Mouse (Mus musculus) heart, embryonic 15.5 days (tissue): ENCODE results near the gene Stxbp5. TPM values are rescaled to one million over a fixed set of nuclear protein-coding genes. Genes with fewer than 3 reads are reported as not detected.
"Not testable (repeated sequence)": the region's sequence is repeated elsewhere in the genome, so short reads cannot be mapped to it uniquely, and the experiment has no call there.

Source experiments
- ATAC-seq: fragments of 200-750 bp; cut with Nextera tagmentation; replicated peaks from 2 replicates; pipeline ENCODE4 v1.8.0; 2017; ENCODE audit warnings: low read depth, moderate TSS enrichment; ENCODE audit not compliant: insufficient number of reproducible peaks, insufficient read depth, low FRiP score
- H3K27ac ChIP-seq: fragments of 300-500 bp; sonication (generic); 2 replicates; pipeline ENCODE4 v1.5.1; 2015; ENCODE audit warnings: mild to moderate bottlenecking, inconsistent platforms
- H3K27me3 ChIP-seq: fragments of 300-500 bp; sonication (generic); 2 replicates; pipeline ENCODE4 v1.6.1; 2015; ENCODE audit warnings: inconsistent platforms
- H3K36me3 ChIP-seq: fragments of 300-500 bp; sonication (generic); 2 replicates; pipeline ENCODE4 v1.6.1; 2015; ENCODE audit warnings: mild to moderate bottlenecking, inconsistent platforms
- H3K4me1 ChIP-seq: fragments of 300-500 bp; sonication (generic); replicated peaks from 2 replicates; pipeline ENCODE4 v1.6.1; 2015; ENCODE audit warnings: inconsistent platforms
- H3K4me2 ChIP-seq: fragments of 300-500 bp; sonication (generic); 2 replicates; pipeline ENCODE4 v1.6.1; 2015; ENCODE audit warnings: inconsistent platforms, mild to moderate bottlenecking, moderate library complexity
- H3K4me3 ChIP-seq: fragments of 300-500 bp; sonication (generic); 2 replicates; pipeline ENCODE4 v1.5.1; 2015; ENCODE audit warnings: mild to moderate bottlenecking, inconsistent platforms
- H3K9ac ChIP-seq: fragments of 300-500 bp; sonication (generic); 2 replicates; pipeline ENCODE4 v1.6.1; 2015; ENCODE audit warnings: mild to moderate bottlenecking, inconsistent platforms
- H3K9me3 ChIP-seq: fragments of 300-500 bp; sonication (generic); replicated peaks from 2 replicates; pipeline ENCODE4 v1.6.1; 2016; ENCODE audit warnings: inconsistent platforms
- WGBS: fragments of 180-500 bp; shearing (Covaris S2); methylation state at CpG from one replicate; pipeline ENCODE4 v1.1.7; 2015; ENCODE audit warnings: mixed read lengths; 5-methylcytosine and 5-hydroxymethylcytosine counted together
- polyA plus RNA-seq: library from polyadenylated mRNA; unstranded; fragments of >200 nt; fragmentation: Nextera tagmentation; extraction: Ambion mirVana; gene quantifications from 2 replicates; pipeline ENCODE4 v1.2.1, GENCODE M21; 2015

Gene Stxbp5
- polyA plus RNA-seq, 1 experiment from 2014 or later: 2.7 TPM

DNA sequence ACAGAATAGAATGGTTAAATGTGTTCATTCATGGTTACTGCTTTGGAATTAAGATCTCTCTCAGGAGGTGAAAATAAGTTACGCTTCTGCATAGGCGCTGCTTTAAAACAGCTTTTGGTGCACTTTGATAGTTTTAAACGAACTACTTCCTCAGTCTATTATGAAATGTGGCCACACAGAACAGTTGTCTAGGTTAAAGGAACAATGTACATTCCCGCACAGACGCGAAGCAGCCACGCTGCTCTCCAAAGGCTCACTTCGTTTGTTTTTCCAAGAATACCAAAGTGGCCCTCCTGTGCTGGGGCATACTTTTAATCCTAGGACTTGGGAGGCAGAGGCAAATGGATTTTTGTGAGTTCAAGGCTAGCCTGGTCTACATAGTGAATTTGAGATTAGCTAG lies 11.2 kb downstream of the Stxbp5 start:
- no peak for ATAC-seq
- 73% methylated on average over 8 of the region's 8 CpGs for WGBS
- Histone ChIP-seq H3K4me2 (no peak overlapping the region), H3K4me3 (no peak overlapping the region), H3K36me3 (peaks cover 6% of the 10 kb centered on the region; the same call in 1 of the 2 replicates), H3K4me1 (peaks cover 8% of the 10 kb centered on the region), H3K9ac (no peak overlapping the region), H3K27ac (no peak overlapping the region), H3K9me3 (no peaks in the 10 kb centered on the region), H3K27me3 (no peaks in the 10 kb centered on the region)

DNA sequence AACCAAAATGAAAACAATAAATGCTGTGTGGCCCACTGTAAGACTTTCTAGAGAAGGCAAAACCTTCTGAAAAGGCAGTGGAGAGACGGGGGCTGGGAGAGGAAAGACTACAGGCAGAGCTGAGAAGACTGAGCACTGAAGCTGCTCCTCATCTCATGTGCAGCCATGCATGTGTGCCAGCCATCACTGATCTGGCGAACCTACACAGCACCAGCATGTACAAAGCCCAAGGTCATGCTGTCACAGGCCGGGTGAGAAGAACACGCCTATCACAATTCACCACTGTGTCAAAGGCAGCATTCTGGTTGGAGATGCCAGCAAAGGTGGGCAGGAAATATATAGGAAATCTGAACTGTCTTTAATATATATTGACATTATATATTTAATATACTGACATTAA lies 12.2 kb downstream of the Stxbp5 start:
- Histone ChIP-seq H3K36me3 (peaks cover 6% of the 10 kb centered on the region; the same call in 1 of the 2 replicates), H3K4me1 (peaks cover 8% of the 10 kb centered on the region), H3K27ac (no peak overlapping the region), H3K4me2 (no peak overlapping the region), H3K4me3 (no peak overlapping the region), H3K9ac (no peak overlapping the region), H3K9me3 (no peaks in the 10 kb centered on the region), H3K27me3 (no peaks in the 10 kb centered on the region)
- ATAC-seq: no peak
- WGBS: 66% methylated on average over 4 of the region's 4 CpGs

DNA sequence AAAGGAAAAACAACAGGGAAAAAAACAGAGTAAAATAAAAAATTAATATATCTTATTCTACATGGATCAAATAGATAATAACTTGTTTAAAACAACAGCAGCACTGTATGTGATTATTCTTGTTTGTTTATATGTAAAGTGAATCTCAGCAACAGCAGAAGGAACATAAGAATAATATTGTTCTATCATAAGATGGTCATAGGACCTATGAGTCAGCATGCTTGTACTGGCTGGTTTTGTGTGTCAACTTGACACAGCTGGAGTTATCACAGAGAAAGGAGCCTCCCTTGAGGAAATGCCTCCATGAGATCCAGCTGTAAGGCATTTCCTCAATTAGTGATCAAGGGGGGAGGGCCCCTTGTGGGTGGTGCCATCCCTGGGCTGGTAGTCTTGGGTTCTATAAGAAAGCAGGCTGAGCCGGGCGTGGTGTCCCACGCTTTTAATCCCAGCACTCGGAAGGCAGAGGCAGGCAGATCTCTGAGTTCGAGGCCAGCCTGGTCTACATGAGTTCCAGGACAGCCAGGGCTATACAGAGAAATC lies 19.0 kb downstream of the Stxbp5 start:
- not testable (repeated sequence) for H3K9me3 ChIP-seq, H3K27me3 ChIP-seq, H3K4me2 ChIP-seq, ATAC-seq, H3K4me1 ChIP-seq, H3K36me3 ChIP-seq, H3K4me3 ChIP-seq, H3K27ac ChIP-seq, H3K9ac ChIP-seq
- 91% methylated on average over 5 of the region's 5 CpGs for WGBS

DNA sequence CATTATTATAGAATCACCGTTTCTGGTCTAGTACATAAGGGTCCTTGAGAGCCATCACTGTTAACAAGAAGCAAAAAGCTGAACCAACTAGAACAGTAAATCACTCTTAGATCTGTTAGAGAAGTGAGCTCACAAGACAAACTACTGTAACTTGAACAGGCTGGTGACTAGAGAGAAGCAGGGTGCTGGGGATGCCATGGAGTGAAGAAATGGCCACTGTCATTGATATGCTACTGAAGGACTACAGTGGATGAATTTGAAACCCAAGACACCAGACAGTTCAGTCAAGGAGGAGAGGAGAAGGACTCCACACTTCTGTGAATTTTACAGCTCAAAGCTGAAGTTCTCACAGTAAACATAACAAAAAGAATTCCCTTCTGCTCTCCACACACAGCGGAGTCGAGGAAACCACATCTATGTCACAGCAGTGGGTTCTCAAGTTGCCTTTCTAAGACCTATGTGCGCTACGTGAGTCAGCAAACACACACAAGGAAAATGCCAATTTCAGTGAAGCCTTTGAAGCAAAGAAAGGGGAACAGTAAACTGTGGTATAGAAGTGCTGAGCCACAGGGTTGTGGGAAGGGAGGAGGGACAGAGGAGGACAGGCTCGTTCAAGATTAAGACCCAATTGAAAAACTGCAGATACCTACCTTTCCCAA lies 20.7 kb downstream of the Stxbp5 start:
- Histone ChIP-seq H3K27ac (no peak overlapping the region), H3K36me3 (no peaks in the 10 kb centered on the region), H3K9me3 (no peaks in the 10 kb centered on the region), H3K27me3 (no peaks in the 10 kb centered on the region), H3K9ac (no peak overlapping the region), H3K4me3 (no peak overlapping the region), H3K4me2 (no peak overlapping the region), H3K4me1 (0 out of 2 replicates have a peak, but pooled peaks cover 2% of the 10 kb centered on the region)
- 75% methylated on average over 6 of the region's 6 CpGs for WGBS
- no peak for ATAC-seq

DNA sequence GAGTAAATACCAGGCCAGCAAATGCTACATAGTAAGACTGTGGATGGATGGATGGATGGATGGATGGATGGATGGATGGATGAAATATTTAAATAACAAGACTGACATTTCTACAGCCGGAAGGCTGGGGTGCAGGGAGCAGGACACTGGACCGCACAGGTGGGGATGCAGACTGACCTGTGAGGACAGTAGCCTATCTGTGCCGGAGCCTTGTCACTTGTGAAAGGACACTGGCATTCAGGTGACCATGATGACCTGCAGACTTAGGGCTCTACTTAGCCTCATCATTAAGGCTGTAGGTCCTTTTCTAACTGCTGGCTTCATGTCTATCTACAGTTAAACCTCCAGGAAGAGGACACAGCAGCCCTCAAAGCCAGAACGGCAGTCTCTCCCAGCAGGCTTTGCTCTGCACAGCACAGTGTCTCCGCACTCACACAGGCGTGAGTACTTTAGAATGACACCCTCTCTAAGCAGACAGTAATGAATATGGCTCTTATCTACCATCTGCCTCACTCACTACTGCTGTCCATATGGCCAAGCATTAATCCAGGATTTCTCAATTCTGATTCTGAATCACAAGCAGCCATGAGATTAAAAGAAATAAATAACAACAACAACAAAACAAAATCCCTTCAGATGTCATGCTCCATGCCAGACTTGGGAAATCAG lies 21.9 kb downstream of the Stxbp5 start:
- Histone ChIP-seq H3K9me3 (no peaks in the 10 kb centered on the region), H3K9ac (no peak overlapping the region), H3K36me3 (no peaks in the 10 kb centered on the region), H3K4me3 (no peak overlapping the region), H3K27me3 (no peaks in the 10 kb centered on the region), H3K4me2 (no peak overlapping the region), H3K4me1 (0 out of 2 replicates have a peak, but pooled peaks cover 2% of the 10 kb centered on the region), H3K27ac (no peak overlapping the region)
- WGBS: 67% methylated on average over 6 of the region's 6 CpGs
- ATAC-seq: no peak

DNA sequence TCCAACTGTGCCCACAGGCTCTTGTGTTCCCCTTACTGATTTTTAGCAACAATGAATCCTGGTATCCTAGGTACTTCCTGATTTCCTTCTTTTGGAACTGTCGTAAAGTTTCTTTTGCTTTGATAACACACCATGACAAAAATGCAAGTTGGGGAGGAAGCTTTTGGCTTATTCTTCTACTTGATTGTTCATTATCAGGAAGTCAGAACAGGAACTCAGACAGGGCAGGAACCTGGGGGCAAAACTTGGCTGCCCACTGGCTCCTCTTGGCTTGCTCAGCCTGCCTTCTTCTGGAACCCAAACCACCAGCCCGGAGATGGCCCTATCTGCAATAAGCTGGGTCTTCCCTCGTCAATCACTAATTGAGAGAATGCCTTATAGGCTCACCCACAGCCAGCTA lies 25.0 kb downstream of the Stxbp5 start:
- H3K4me3 ChIP-seq: no peak overlapping the region
- H3K9ac ChIP-seq: no peak overlapping the region
- ATAC-seq: no peak
- H3K4me2 ChIP-seq: no peak overlapping the region
- 80% methylated on average over 3 of the region's 3 CpGs for WGBS
- H3K36me3 ChIP-seq: no peaks in the 10 kb centered on the region
- H3K27me3 ChIP-seq: no peaks in the 10 kb centered on the region
- no peak overlapping the region for H3K27ac ChIP-seq
- H3K4me1 ChIP-seq: 0 out of 2 replicates have a peak, but pooled peaks cover 2% of the 10 kb centered on the region
- no peaks in the 10 kb centered on the region for H3K9me3 ChIP-seq

DNA sequence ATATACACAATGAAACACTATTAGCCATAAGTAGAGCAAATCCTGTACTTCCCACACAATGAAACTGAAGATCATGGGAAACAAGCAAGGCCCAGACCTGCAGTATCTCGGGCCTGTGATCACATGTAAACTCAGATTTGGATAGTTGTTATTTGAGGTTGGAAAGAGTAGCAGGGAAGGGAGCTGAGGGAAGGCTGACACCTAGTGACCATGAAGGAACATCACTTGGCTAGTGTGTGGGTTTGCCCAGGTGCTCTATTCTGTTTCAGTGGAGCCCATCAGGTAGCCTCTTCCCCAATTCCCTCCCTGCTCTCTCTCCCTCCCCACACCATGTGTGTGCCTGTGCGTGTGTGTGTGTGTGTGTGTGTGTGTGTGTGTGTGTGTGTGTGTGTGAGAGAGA lies 28.7 kb downstream of the Stxbp5 start:
- WGBS: 75% methylated on average over 2 of the region's 2 CpGs
- H3K4me3 ChIP-seq: no peak overlapping the region

DNA sequence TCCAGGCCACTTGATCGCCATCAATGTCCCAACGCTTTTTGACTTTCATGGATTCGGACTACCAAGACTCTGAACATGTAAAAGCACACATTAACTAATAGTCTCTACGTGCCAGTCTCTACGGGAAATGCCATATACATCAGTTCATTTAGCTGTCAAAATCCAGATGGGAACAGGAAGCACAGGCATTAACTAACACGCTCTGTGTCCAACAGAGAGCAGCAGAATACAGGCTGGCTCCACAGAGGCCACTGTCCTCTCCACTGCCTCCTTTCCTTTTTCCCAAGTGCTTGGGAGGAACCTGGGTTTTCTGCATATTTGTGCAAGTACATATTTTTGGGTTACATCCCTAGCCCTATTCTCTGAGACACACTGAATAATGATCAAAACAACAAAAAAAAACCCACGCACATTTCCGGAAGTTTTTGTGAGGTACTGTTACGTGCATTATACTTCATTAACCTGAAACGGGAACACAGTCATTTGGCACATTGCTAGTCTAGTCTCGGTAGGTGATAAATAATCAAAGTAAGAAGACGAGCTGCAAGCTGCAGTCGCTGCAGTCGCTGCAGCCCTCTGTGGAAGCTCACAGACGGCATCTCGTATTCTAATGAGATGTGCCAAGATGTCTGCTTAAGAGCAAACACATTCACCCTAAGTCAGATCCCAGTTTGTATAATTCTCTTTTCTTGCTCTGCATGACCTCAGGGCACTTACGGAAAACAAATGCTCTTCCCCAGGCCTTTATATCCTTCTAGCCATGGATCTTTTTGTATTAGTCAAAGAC lies 33.9 kb downstream of the Stxbp5 start:
- Histone ChIP-seq H3K4me1 (no peaks in the 10 kb centered on the region), H3K36me3 (no peaks in the 10 kb centered on the region), H3K9ac (no peak overlapping the region), H3K27ac (no peak overlapping the region), H3K27me3 (no peaks in the 10 kb centered on the region), H3K9me3 (no peaks in the 10 kb centered on the region), H3K4me2 (no peak overlapping the region), H3K4me3 (no peak overlapping the region)
- WGBS: 71% methylated on average over 17 of the region's 17 CpGs
- ATAC-seq: no peak

More for the DNA sequence above, 28.7 kb downstream of the Stxbp5 start:
- Histone ChIP-seq H3K9ac (no peak overlapping the region), H3K27ac (no peak overlapping the region), H3K4me2 (no peak overlapping the region), H3K9me3 (no peaks in the 10 kb centered on the region), H3K36me3 (no peaks in the 10 kb centered on the region), H3K27me3 (no peaks in the 10 kb centered on the region), H3K4me1 (no peaks in the 10 kb centered on the region)
- no peak for ATAC-seq

DNA sequence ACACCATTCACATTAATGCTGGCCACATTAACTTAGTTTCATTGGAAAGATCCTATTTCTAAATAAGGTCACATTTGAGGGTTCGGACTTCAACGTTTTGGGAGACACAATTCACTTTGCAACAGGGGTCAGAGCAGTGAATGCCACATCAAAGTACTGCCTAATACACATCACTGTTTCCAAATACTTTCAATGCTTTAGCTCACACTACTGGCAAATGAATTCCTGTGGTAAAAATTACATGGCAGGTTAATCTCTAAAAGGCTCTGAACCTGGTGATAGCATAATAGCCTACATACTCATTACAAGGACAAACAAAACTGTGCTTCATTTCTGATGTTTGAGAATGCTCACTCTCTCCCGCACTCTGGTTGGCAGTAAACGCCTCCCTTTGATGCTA lies 40.9 kb downstream of the Stxbp5 start:
- Histone ChIP-seq H3K4me3 (no peak overlapping the region), H3K9me3 (no peaks in the 10 kb centered on the region), H3K27me3 (no peaks in the 10 kb centered on the region), H3K36me3 (no peaks in the 10 kb centered on the region), H3K4me1 (no peaks in the 10 kb centered on the region), H3K27ac (no peak overlapping the region), H3K9ac (no peak overlapping the region), H3K4me2 (no peak overlapping the region)
- 66% methylated on average over 4 of the region's 4 CpGs for WGBS
- no peak for ATAC-seq

DNA sequence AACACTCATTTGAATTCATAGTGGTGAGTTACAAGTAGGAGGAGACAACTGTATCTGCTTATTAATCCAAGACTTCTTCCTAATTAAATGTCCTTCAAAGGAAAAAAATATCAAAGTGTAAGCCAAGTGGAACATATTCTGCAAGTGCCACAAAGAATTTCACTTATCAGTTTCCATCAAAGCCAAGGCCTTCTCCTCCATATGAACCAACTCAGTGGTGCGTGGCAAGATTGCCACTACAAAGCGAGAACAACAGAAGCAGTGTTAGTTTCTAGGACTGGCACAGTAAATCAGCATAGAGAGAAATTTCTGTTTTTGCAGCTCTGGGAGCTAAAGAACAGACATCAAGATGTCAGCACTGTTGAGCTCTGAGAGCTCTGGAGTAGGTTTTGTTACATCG lies 41.4 kb downstream of the Stxbp5 start:
- 81% methylated on average over 3 of the region's 3 CpGs for WGBS
- Histone ChIP-seq H3K4me3 (no peak overlapping the region), H3K36me3 (no peaks in the 10 kb centered on the region), H3K4me2 (no peak overlapping the region), H3K27ac (no peak overlapping the region), H3K4me1 (no peaks in the 10 kb centered on the region), H3K9ac (no peak overlapping the region), H3K27me3 (no peaks in the 10 kb centered on the region), H3K9me3 (no peaks in the 10 kb centered on the region)
- no peak for ATAC-seq

DNA sequence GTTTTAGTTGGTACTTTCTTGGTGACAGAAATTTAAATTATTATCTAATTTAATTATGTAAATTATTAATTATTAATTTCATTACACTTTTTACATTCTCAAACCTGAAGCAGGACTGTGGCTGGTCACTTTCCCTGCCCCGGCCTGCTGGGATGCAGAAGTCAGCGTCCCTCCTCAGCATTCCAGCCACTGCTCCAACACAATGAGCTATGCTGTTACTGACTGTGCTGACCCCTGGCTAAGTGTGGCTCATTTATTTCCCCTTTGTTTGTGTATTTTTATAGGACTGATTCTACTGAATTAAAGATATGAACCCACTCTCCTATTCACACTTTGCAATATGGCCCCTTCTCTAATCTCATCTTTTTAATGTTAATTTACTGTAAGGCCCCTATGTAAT lies 43.0 kb downstream of the Stxbp5 start:
- H3K9ac ChIP-seq: no peak overlapping the region
- 81% methylated on average over 2 of the region's 2 CpGs for WGBS

More for the DNA sequence above, 43.0 kb downstream of the Stxbp5 start:
- Histone ChIP-seq H3K4me1 (no peaks in the 10 kb centered on the region), H3K4me2 (no peak overlapping the region), H3K27me3 (no peaks in the 10 kb centered on the region), H3K4me3 (no peak overlapping the region), H3K9me3 (no peaks in the 10 kb centered on the region), H3K27ac (no peak overlapping the region), H3K36me3 (no peaks in the 10 kb centered on the region)
- ATAC-seq: no peak
